Mouse (Mus musculus): ENCODE measurements around the gene Ccr10.
"Not testable (repeated sequence)": the region's sequence is repeated elsewhere in the genome, so short reads cannot be mapped to it uniquely, and the experiment has no call there.

DNA sequence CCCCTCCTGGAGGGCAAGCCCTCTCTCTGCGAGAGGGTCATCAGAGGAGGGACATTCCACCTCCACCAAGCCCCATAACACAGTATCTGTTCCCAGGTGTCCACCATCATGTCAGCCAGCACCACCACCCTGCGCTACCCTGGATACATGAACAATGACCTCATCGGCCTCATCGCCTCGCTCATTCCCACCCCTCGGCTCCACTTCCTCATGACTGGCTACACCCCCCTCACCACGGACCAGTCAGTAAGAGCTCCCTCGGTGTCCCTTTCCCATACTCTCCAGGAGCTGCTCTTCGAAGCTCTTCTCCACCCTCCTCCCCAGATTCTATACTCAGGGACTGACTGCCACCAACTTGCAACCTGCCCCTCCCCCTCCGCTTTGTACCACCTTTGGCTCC is 15.1 kb downstream of the Ccr10 start:
- not testable (repeated sequence) for TF ChIP-seq TAL1, GATA1 (IDR thresholded peaks at IDR 0.05; ENCODE audit: low read length)

Data from erythroblast, embryonic 14.5 days (primary cell).